Mouse (Mus musculus) cerebral cortex, adult 2 months (tissue): ENCODE results near the gene Cntn6.

Source experiments
- WGBS: fragments of 180-500 bp; shearing (Covaris S2); methylation state at CpG from one replicate; pipeline ENCODE4 v1.1.7; 2018; 5-methylcytosine and 5-hydroxymethylcytosine counted together

The Cntn6 gene

GRCm38 (mm10) chr6:104815610-104816009, 323.0 kb downstream of the Cntn6 start:
- 93% methylated on average over 2 of the region's 2 CpGs for WGBS

GRCm38 (mm10) chr6:104879711-104880110, 387.1 kb downstream of the Cntn6 start:
- 36% methylated on average over 1 of the region's 1 CpGs for whole genome bisulfite sequencing

GRCm38 (mm10) chr6:104884021-104884420, 391.4 kb downstream of the Cntn6 start:
- WGBS, result 66% methylated on average over 2 of the region's 2 CpGs

GRCm38 (mm10) chr6:104891071-104891470, 398.5 kb downstream of the Cntn6 start:
- WGBS, result 73% methylated on average over 3 of the region's 3 CpGs
